Mouse (Mus musculus): ENCODE results near the gene Hsf5.

Hsf5 gene

GRCm38 (mm10) chr11:87616790-87617474 is at the start of gene Hsf5:
TSS of gene Hsf5 (plus strand) at chr11:87617164.
- in situ Hi-C loops (cut with MboI, MseI) = no loop called here

DNA sequence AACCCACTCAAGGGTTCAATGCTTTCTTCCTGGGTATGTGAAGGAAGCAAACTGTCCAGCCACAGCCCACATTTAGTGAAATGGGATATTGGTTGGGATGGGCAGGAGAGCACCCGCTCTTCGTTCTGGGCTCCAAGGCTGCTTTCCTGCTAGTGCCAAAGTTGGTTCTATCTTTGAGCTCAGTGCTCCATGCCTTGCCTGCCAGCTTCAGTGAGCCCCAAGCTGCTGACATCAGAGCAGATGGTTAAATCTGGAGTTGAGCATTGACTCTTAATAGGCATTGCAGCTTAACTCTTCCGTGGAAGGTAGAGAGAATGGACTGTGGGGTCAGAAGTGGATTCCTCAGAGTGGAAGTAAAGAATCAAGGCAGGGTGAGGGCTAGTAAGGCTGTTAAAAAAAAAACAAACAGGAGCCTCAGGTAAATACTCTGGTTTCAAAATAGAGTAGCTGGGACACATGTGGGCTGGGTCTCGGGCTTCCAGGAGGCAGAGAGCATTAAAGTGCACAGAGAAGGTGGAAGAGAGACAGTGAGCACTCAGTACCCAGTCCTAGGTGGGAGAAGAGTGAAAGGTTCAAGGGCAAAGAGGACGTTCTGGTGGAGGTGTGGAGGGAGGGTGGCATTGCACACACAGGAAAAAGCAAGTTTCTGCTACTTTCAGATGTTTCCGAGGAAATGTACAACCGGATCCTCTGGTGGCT is 48.6 kb upstream of the Hsf5 start, which contains the start of gene Sept4:
TSS of gene Sept4 (plus strand) at position 649 of the 699 bp plus-strand sequence.
- in situ Hi-C loops (cut with MboI, MseI) = no loop called here

DNA sequence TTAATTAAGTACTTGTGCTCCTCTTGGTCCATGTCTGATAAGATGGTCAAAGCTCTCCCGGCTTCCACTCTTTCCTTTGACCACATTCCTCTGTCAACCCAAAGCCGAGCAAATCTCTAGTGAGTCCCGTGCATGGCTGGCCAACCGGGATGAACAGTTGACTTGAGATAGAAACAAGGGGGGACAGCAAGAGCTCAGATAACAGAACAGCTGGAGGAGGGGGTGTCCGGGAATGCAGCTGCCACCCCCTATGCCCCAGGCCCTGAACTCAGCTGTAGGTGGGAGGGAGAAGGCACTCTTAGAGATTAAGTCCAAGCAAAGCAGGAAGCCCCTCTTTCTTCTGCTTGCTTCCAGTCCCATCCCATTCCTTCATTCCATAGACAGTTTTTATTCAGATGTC is 46.2 kb upstream of the Hsf5 start:
- in situ Hi-C loops (cut with MboI, MseI) = no loop called here

DNA sequence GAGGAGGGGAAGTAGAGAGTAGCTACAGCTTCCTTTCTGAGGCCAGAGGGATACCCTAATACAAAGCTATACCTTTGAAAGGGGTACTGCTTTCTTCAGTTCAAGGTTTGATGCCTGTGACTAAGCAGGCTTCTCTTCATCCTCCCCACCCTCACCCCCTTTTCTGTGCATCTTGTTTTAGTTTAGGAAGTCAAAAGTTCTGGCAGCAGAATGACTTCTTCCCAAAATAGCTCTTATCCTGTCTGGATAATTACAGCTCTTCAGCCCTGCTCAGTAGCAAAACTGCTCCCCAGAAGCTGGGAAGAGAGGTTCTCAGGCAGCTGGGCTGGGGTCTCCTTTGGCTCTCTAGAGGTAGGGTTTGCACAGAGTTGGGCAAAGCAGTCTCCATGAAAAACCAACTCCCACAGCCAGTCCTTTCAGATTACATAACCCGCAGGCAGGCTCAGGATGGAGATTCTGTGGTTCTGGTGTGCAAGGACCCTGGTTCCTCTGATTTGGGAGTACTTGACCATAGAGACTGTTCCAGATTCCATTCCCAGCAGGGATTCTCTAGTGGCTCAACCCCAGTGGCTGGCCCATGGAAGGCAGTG is 45.5 kb upstream of the Hsf5 start:
- in situ Hi-C loops (cut with MboI, MseI) = no loop called here

GRCm38 (mm10) chr11:87573751-87574150 is 43.2 kb upstream of the Hsf5 start:
- in situ Hi-C loops (cut with MboI, MseI) = no loop called here

- in situ Hi-C loops (cut with MboI, MseI) = no loop called here
Measured at GRCm38 (mm10) chr11:87574520-87575180, 42.3 kb upstream of the Hsf5 start.

DNA sequence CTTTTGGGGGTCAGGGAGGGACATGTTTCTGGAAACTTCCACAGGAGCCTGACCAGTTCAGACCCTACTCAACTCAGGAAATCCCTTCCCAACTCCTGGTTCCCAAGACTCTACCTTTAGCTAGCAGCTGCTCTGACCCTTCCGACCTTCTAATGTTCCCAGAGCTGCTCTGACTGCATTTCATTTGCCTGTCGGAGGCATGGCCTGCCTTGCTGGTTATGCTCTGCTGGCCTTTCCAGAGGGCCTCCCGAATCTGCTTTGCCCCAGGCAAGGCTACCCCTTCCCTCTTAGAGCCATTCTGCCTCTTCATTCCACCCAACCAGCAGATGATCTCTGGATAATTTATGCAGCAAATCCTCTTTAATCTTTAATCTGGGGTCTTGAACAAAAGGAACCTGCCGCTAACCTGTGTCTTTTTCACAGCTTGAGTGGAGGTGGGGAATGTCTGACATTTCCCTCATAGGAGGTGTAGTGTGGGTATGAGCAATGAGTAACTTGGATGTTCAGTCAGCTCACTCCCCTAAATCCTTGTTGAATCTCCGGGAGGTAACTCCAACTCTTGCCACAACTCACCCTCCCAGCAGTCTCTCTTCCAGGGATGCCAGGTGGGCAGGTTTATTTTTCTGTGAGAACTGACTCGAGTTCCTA is 39.2 kb upstream of the Hsf5 start:
- in situ Hi-C loops (cut with MboI, MseI) = no loop called here

DNA sequence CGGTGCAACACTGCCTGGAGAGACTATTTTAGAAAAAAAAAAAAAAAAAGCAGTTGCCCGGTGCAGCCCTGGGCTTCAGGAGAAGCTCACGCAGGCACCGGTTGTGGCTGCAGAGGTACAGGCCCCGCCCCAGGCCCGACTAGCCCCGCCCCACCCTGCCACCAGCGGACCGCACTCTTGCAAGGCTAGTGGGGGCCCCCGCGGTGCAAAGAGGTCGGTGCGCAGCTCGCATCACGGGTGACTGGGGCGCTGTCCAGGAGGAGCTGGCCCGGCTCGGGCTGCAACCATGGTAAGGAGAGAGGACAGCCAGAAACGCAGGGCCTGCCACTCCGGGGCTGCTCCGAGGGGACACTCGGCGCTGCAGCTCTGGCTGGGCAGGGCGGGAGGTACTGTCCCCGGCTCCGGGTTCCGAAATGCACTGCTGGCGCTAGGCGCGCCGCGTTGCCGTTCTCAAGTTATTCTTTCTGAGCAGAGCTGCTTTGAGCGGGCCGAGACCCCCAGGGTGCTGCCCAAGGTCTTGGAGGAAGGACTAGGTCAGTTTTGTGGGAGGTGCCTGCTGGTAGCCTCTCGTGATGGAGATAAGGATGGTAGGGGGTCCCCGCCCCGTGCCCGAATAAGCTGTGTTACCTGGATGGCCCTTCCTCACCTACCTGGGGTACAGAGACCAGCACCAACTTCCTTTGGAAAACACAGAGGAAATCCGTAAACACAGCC is 38.6 kb upstream of the Hsf5 start:
- in situ Hi-C loops (cut with MboI, MseI) = no loop called here

DNA sequence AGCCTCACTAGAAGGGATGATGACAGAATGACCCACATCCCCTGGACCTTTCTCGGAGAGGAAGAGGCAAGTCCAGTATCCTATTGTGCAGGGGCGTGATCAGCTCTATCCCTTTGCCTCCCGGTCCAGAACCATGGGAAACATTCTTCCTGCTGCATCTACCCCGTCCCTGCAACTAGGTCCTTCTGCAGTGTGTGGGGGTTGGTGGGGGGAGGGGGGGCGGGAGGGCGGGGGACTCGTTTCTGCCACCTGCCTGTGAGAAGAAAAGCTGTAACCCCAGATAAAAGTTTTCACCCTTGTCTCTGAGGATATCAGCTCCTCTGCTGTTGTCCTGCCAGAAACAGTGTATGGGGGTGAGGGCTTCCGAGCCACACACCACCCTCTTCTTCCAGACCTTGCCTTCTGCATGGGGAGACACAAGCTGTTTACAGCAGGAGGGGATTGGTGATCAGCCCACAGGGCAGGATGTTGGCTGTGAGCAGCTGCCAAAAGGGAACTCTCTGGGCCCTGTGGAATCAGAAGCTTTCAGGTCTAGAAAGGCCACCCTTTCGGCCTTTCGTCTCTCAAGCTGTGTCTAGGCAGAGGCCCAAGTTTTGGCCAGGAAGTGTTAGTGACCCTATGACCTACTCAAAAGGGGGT is 37.9 kb upstream of the Hsf5 start:
- in situ Hi-C loops (cut with MboI, MseI) = no loop called here

GRCm38 (mm10) chr11:87579713-87580112 is 37.3 kb upstream of the Hsf5 start:
- in situ Hi-C loops (cut with MboI, MseI) = no loop called here

GRCm38 (mm10) chr11:87580543-87581085 is 36.4 kb upstream of the Hsf5 start:
- in situ Hi-C loops (cut with MboI, MseI) = no loop called here

GRCm38 (mm10) chr11:87581161-87581865 is 35.7 kb upstream of the Hsf5 start:
- in situ Hi-C loops (cut with MboI, MseI) = no loop called here

GRCm38 (mm10) chr11:87581933-87582710 is 34.8 kb upstream of the Hsf5 start:
- in situ Hi-C loops (cut with MboI, MseI) = no loop called here

DNA sequence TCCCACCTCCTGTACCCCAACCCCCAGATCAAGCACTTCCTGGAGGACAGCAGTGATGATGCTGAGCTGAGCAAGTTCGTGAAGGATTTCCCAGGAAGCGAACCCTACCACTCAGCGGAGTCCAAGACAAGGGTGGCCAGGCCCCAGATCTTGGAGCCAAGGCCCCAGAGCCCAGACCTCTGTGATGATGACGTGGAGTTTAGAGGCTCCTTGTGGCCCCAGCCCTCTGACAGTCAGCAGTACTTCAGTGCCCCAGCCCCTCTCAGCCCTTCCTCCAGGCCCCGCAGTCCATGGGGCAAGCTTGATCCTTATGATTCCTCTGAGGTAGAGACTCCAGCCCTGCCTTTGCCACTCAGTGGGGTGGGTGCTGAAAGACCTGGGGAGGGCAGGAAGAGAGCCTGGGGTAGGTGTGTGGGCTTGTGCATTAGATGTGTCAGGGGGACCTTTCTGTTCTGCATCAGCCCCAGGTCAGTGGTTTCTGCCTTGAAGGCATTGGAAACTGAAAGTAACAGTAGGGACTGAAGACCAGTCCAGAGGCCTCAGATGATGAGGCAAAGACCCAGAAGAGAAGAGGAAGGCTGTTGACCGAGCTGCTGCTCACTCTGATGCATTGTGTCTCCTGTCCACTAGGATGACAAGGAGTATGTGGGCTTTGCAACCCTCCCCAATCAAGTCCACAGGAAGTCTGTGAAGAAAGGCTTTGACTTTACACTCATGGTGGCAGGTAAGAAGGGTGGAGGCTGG is 33.5 kb upstream of the Hsf5 start:
- in situ Hi-C loops (cut with MboI, MseI) = no loop called here

GRCm38 (mm10) chr11:87584711-87585505 is 32.1 kb upstream of the Hsf5 start:
- in situ Hi-C loops (cut with MboI, MseI) = no loop called here

- in situ Hi-C loops (cut with MboI, MseI) = no loop called here
Measured at GRCm38 (mm10) chr11:87587211-87587874, 29.6 kb upstream of the Hsf5 start.

DNA sequence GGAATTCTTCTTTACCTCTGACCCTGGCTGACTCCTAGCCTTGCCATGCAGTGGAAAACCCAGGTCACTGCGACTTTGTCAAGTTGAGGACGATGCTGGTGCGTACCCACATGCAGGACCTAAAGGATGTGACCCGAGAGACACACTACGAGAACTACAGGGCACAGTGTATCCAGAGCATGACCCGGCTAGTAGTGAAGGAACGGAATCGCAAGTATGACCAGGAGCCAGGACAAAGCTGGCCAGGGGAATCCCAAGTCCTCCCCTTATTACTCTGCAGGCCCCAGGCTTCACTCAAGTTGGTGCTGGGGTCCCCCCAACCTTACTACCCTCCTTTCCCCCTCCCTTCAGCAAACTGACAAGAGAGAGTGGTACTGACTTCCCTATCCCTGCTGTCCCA is 27.4 kb upstream of the Hsf5 start:
- in situ Hi-C loops (cut with MboI, MseI) = no loop called here

Measured in T-helper 2 cell (primary cell).